Mouse (Mus musculus) embryonic fibroblast, embryonic 13.5 days (primary cell): Measurements from ENCODE around the gene Mea1. TPM values are rescaled to one million over a fixed set of nuclear protein-coding genes. Genes with fewer than 3 reads are reported as not detected.

Experiments
- H3K27ac ChIP-seq: 2 replicates; pipeline ENCODE4 v1.5.1; 2012; ENCODE audit warnings: low read length, control low read depth, inconsistent platforms; ENCODE audit not compliant: insufficient read depth
- H3K4me1 ChIP-seq: 2 replicates; pipeline ENCODE4 v1.6.1; 2011; ENCODE audit warnings: low read length; ENCODE audit not compliant: control insufficient read depth, insufficient read depth
- H3K4me3 ChIP-seq: 2 replicates; pipeline ENCODE4 v1.5.1; 2011; ENCODE audit warnings: mild to moderate bottlenecking, control low read depth, low read length; ENCODE audit not compliant: insufficient read depth
- CTCF ChIP-seq: IDR thresholded peaks from 2 replicates; pipeline ENCODE4 v1.5.1; 2011; ENCODE audit warnings: mild to moderate bottlenecking, control low read depth, low read length, moderate library complexity, borderline replicate concordance; ENCODE audit not compliant: insufficient read depth
- POLR2A ChIP-seq: IDR thresholded peaks from 2 replicates; pipeline ENCODE4 v1.6.1; 2011; ENCODE audit warnings: low read depth, mild to moderate bottlenecking, control low read depth, low read length, moderate library complexity
- polyA plus RNA-seq: library from polyadenylated mRNA; stranded (reverse); fragments of >200 nt; gene quantifications from 2 replicates; pipeline ENCODE4 v1.2.4, GENCODE M21; 2011; ENCODE audit warnings: low read depth; ENCODE audit not compliant: missing spikeins, insufficient read length

Gene Mea1
- 111 and 122 TPM in 2 replicates for polyA plus RNA-seq

GRCm38 (mm10) chr17:46678416-46678815 lies at the start of gene Mea1:
Gene Mea1, plus strand, starts transcription at chr17:46678793.
- Histone ChIP-seq H3K4me1 (peaks cover 8% of the 10 kb centered on the region), H3K4me3 (peak within 1 kb of the TSS; percentile 84), H3K27ac (peak within 1 kb of the TSS; percentile 4; the same call in 1 of the 2 replicates)
- TF ChIP-seq CTCF (no peak), POLR2A (no peak)

DNA sequence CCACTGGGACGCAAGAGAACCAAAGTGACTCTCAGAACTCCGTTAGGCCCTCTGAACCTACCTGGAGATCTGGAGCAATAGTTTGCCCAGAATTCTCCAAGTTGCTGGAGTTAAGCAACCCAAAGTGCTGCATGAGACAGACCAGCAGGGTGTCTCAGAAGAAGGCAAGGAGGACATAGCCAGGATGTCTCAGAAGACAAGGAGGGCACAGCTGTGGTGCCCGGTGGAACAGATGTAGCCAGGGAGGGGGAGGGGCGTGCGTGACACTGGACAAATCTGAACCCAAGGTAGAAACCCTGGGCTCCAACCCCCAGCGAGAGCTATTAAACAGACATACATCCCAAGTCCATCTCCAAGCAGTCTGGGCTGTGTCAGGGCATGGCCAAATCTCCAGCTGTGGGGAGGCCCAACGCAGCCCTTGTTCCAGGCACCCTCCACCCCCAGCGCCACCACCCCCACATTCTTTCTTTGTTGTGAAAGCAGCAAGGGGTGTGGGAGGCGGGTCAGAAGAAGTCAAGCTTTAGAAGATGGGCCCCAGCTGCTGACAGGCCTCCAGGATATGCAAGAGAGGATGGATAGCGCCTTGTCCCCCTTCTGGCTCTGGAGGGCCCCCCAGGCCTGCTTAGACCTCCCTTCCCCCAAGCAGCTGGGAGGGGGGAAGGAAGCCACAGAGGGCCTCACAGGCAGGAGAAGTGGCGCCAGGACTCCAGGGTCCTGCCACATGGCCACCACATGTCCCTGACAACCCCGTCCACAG lies 48.7 kb upstream of the Mea1 start:
- TF ChIP-seq CTCF, result no peak
- peak; percentile 64 for TF ChIP-seq POLR2A
- Histone ChIP-seq H3K4me1 (peaks cover 2% of the 10 kb centered on the region; the same call in 1 of the 2 replicates), H3K27ac (peak overlapping the region; percentile 93), H3K4me3 (peak overlapping the region; percentile 46)

DNA sequence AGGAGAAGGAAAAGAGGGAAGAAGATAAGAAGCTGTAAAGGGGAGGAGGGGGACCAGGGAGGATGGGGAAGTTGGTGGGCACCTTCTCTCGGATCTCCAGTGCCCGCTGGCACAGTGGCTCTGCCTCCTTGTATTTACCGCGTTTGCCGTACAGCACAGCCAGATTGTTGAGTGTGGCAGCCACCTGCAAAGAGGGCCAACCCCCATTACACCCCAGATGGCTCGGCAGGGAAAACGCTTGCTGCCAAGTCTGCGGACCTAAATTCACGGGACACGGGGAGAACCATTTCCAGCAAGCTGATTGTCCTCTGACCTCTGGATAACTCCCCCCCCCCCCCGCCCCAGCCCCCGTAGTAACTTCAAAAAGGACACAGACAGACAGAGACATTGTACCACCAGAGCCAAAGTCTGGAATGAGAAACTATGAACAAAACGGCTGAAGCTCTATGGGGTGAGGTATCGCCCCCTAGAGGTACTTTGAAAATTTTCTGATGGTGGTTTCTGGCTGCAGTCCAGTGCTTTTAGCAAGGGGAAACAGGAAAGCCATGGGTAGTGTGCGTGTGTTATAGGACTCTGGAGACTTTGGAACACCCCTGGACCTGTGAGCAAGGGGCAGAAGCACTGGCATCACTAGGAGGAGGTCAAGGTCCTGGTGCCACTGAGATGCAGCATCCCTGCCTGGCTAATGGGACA lies 41.6 kb upstream of the Mea1 start:
- H3K27ac ChIP-seq, result no peak overlapping the region
- H3K4me3 ChIP-seq, result no peak overlapping the region
- no peaks in the 10 kb centered on the region; the same call in 1 of the 2 replicates for H3K4me1 ChIP-seq
- TF ChIP-seq POLR2A (no peak), CTCF (no peak)

- TF ChIP-seq CTCF, result no peak
- TF ChIP-seq POLR2A, result no peak
- Histone ChIP-seq H3K27ac (no peak overlapping the region), H3K4me3 (no peak overlapping the region), H3K4me1 (peaks cover 4% of the 10 kb centered on the region; the same call in 1 of the 2 replicates)
Measured at GRCm38 (mm10) chr17:46639929-46640328, 38.7 kb upstream of the Mea1 start.

DNA sequence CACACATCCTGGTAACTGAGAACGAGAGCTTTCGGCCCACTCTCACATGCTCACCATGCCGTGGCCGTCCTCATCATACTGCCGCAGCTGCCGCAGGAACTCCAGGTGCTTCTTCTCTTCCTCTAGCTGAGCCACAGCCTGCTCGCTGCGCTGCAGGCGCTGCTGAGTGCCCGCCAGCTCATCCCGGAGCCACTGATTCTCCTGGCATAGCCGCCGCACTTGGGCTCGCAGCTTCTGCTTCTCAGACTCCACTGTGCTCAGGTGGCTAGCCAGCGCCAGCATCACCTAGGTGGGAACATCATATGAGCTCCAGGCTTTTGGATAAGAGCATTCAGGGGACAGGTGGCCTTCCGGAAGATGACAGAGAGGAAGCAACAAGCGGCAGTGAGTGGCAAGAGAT lies 36.5 kb upstream of the Mea1 start:
- Histone ChIP-seq H3K4me1 (peaks cover 6% of the 10 kb centered on the region), H3K4me3 (no peak overlapping the region), H3K27ac (no peak overlapping the region)
- TF ChIP-seq CTCF (no peak), POLR2A (no peak)

- Histone ChIP-seq H3K27ac (no peak overlapping the region), H3K4me1 (peaks cover 8% of the 10 kb centered on the region; the same call in 1 of the 2 replicates), H3K4me3 (peak overlapping the region; percentile 65; the same call in 1 of the 2 replicates)
- no peak for TF ChIP-seq POLR2A
- no peak for TF ChIP-seq CTCF
Measured at GRCm38 (mm10) chr17:46644152-46644805, 34.3 kb upstream of the Mea1 start.

GRCm38 (mm10) chr17:46644916-46645475 lies 33.6 kb upstream of the Mea1 start:
- Histone ChIP-seq H3K27ac (0 out of 2 replicates have a peak overlapping the region, but pooled peaks have one; percentile 16), H3K4me3 (peak overlapping the region; percentile 65), H3K4me1 (peaks cover 8% of the 10 kb centered on the region; the same call in 1 of the 2 replicates)
- TF ChIP-seq POLR2A, result no peak; the same call in 1 of the 2 replicates
- no peak for TF ChIP-seq CTCF

DNA sequence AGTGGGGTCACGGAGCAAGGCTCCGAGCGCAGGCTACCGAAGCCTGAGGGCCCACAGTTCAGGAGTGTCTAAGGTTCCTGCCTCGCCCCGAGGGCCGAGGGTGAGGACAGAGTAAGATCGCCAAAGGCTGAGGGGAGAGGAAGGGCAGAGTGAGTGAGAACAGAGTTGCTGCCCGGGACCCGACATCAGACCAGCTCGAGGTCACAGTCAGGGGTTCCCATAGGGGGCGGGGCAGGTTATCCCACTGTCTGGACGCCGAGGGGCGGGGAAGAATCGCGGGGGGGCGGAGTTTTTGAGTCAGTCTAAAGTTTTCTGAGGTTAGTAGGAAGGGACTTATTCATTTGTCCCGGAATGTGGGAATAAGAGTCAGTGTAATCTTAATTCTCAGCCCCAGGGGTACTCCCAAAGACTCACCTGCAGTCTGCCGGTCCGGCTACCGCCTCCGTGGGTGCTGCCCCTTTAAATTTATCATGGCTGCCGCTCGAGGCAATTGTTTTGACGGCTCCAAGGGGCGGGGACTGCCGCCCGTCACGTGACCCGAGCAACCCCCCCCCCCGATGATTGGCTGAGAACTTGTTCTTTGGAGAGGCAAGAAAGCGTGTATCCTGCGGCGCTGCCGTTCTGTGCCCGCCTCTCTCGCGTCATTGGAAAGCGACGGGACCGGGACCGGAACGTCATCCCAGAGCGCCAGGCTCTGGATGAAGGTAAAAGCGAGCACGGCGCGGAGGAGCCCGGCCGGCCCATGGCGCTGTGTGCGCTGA lies 32.9 kb upstream of the Mea1 start, which contains the start of the genes Klc4 and Mrpl2:
Gene Klc4 (minus strand): TSS at position 462 of the 761 bp plus-strand sequence.
Gene Mrpl2 (plus strand): TSS at position 669 of the 761 bp plus-strand sequence.
- Histone ChIP-seq H3K27ac (0 out of 2 replicates have a peak within 1 kb of the TSS, but pooled peaks have one; percentile 16), H3K4me1 (peaks cover 8% of the 10 kb centered on the region; the same call in 1 of the 2 replicates), H3K4me3 (peak within 1 kb of the TSS; percentile 76)
- TF ChIP-seq CTCF (no peak), POLR2A (peak; percentile 79)

DNA sequence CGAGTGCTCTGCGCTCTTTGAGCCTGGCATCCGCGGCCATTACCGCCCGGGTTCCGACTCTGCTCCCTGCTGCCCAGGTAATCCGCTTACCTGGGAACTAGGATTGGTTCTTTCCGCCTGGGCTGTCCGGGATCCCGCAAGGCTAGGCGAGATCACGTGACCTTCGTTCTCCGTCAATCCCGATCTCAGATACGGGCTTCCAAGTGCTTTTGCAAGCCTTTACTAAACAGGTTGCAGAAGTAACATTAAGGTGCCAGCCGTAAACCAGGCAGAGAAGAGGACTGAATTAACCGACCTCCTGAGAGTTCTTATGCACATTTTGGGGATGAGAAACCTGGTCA lies 32.3 kb upstream of the Mea1 start:
- peak overlapping the region; percentile 76 for H3K4me3 ChIP-seq
- no peak overlapping the region for H3K27ac ChIP-seq
- peaks cover 8% of the 10 kb centered on the region; the same call in 1 of the 2 replicates for H3K4me1 ChIP-seq
- no peak for TF ChIP-seq POLR2A

DNA sequence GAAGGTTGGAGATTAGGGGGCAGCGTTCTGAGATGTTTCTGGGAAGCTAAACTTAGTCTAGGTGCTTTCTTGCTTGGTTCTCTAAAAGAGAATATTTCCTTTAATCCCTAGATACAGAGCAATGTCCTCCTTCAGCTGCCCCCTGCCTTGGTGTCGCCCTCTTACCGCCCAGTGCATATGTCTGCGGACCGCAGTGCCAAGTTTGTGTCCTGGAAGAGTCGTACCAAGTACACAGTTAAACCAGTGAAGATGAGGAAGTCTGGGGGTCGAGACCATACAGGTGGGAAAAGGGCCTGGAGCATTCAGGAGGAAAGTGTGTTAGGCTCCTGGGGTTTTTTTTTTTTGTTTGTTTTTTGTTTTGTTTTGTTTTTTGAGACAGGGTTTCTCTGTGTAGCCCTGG lies 31.3 kb upstream of the Mea1 start:
- H3K4me1 ChIP-seq, result peaks cover 8% of the 10 kb centered on the region
- H3K4me3 ChIP-seq, result peak overlapping the region; percentile 76; the same call in 1 of the 2 replicates

More for the DNA sequence above, 31.3 kb upstream of the Mea1 start:
- TF ChIP-seq CTCF (no peak), POLR2A (no peak)
- no peak overlapping the region for H3K27ac ChIP-seq
